Mouse (Mus musculus): ENCODE results near the gene Lrrc10.
"Not testable (repeated sequence)": the region's sequence is repeated elsewhere in the genome, so short reads cannot be mapped to it uniquely, and the experiment has no call there.

The Lrrc10 gene

GRCm38 (mm10) chr10:117045175-117046056, at the start of gene Lrrc10:
Lrrc10 (plus strand) TSS chr10:117045341.
- no peak for DNase-seq (ENCODE audit: low spot score in 2 of 2)

- DNase-seq (ENCODE audit: low spot score in 2 of 2): no peak
These were observed 49.4 kb upstream of the Lrrc10 start for GRCm38 (mm10) chr10:116995584-116996235.

- no peak for DNase-seq (ENCODE audit: low spot score in 2 of 2)
These were observed 48.9 kb upstream of the Lrrc10 start for GRCm38 (mm10) chr10:116996236-116996600.

- no peak for DNase-seq (ENCODE audit: low spot score in 2 of 2)
These were observed 46.3 kb upstream of the Lrrc10 start for GRCm38 (mm10) chr10:116998716-116999455.

- DNase-seq (ENCODE audit: low spot score in 2 of 2): no peak
These were observed 44.2 kb upstream of the Lrrc10 start for GRCm38 (mm10) chr10:117000975-117001374.

- no peak for DNase-seq (ENCODE audit: low spot score in 2 of 2)
These were observed 40.4 kb upstream of the Lrrc10 start for GRCm38 (mm10) chr10:117004695-117005094.

- no peak for DNase-seq (ENCODE audit: low spot score in 2 of 2)
These were observed 39.3 kb upstream of the Lrrc10 start for GRCm38 (mm10) chr10:117005707-117006464.

- DNase-seq (ENCODE audit: low spot score in 2 of 2): no peak
These were observed 35.5 kb upstream of the Lrrc10 start for GRCm38 (mm10) chr10:117009691-117010090.

- no peak for DNase-seq (ENCODE audit: low spot score in 2 of 2)
These were observed 34.1 kb upstream of the Lrrc10 start for GRCm38 (mm10) chr10:117011047-117011446.

- no peak for DNase-seq (ENCODE audit: low spot score in 2 of 2)
These were observed 31.3 kb upstream of the Lrrc10 start for GRCm38 (mm10) chr10:117013689-117014390.

GRCm38 (mm10) chr10:117014565-117014964, 30.6 kb upstream of the Lrrc10 start:
- DNase-seq (ENCODE audit: low spot score in 2 of 2): no peak

- no peak for DNase-seq (ENCODE audit: low spot score in 2 of 2)
These were observed 26.8 kb upstream of the Lrrc10 start for GRCm38 (mm10) chr10:117018281-117018840.

GRCm38 (mm10) chr10:117021020-117021754, 24.0 kb upstream of the Lrrc10 start:
- no peak for DNase-seq (ENCODE audit: low spot score in 2 of 2)

- no peak for DNase-seq (ENCODE audit: low spot score in 2 of 2)
These were observed 21.4 kb upstream of the Lrrc10 start for GRCm38 (mm10) chr10:117023693-117024092.

- not testable (repeated sequence) for DNase-seq (ENCODE audit: low spot score in 2 of 2)
These were observed 19.4 kb upstream of the Lrrc10 start for GRCm38 (mm10) chr10:117025776-117026175.

- DNase-seq (ENCODE audit: low spot score in 2 of 2): no peak
These were observed 19.0 kb upstream of the Lrrc10 start for GRCm38 (mm10) chr10:117026176-117026575.

GRCm38 (mm10) chr10:117031160-117031559, 14.0 kb upstream of the Lrrc10 start:
- no peak for DNase-seq (ENCODE audit: low spot score in 2 of 2)

GRCm38 (mm10) chr10:117033785-117034184, 11.4 kb upstream of the Lrrc10 start:
- peak; percentile 57 to 71 for DNase-seq (ENCODE audit: low spot score in 2 of 2)

GRCm38 (mm10) chr10:117040355-117040754, 4.8 kb upstream of the Lrrc10 start:
- no peak for DNase-seq (ENCODE audit: low spot score in 2 of 2)

- no peak for DNase-seq (ENCODE audit: low spot score in 2 of 2)
These were observed 2.8 kb upstream of the Lrrc10 start for GRCm38 (mm10) chr10:117042295-117042694.
